Mouse (Mus musculus): ENCODE results near the gene Dync2li1. TPM values are rescaled to one million over a fixed set of nuclear protein-coding genes. Genes with fewer than 3 reads are reported as not detected.

The Dync2li1 gene
- polyA plus RNA-seq, 1 experiment from 2014 or later: 24.7 TPM

GRCm38 (mm10) chr17:84636328-84636727, 10.0 kb downstream of the Dync2li1 start:
- H3K4me2 ChIP-seq (replicated peaks): no peak overlapping the region
- H3K36me3 ChIP-seq: no peaks in the 10 kb centered on the region
- H3K9ac ChIP-seq: no peak overlapping the region
- no peak overlapping the region for H3K4me3 ChIP-seq (replicated peaks)
- no peak for ATAC-seq
- no peak overlapping the region for H3K27ac ChIP-seq
- 0 out of 2 replicates have a peak, but pooled peaks cover 4% of the 10 kb centered on the region for H3K4me1 ChIP-seq (replicated peaks)
- H3K27me3 ChIP-seq (replicated peaks): no peaks in the 10 kb centered on the region
- H3K9me3 ChIP-seq: no peaks in the 10 kb centered on the region
- 60% methylated on average over 8 of the region's 8 CpGs for WGBS

DNA sequence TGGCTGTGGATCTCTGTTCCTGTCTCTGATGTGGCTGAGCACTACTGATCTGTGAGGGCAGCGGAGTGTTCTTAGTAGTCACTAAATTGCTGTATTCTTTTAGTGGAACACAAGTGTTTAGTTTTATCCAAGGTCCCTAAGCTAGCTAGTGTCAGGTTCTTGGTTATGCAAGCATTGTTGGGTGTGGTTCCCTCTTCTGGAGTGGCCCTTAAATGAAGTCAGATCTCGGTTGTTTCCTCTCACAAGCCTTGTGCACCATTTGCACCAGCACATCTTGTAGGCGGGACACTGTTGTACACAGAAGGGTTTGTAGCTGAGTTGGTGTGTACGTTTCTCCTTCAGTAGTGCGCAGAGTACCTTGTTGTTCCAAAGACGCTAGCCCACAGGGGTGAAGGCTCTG, 11.7 kb downstream of the Dync2li1 start:
- Histone ChIP-seq H3K4me2 (replicated peaks) (no peak overlapping the region), H3K27ac (no peak overlapping the region), H3K36me3 (no peaks in the 10 kb centered on the region), H3K9ac (no peak overlapping the region), H3K9me3 (no peaks in the 10 kb centered on the region), H3K4me1 (replicated peaks) (0 out of 2 replicates have a peak, but pooled peaks cover 6% of the 10 kb centered on the region), H3K27me3 (replicated peaks) (no peaks in the 10 kb centered on the region), H3K4me3 (replicated peaks) (no peak overlapping the region)
- ATAC-seq: no peak
- WGBS: 90% methylated on average over 6 of the region's 6 CpGs

DNA sequence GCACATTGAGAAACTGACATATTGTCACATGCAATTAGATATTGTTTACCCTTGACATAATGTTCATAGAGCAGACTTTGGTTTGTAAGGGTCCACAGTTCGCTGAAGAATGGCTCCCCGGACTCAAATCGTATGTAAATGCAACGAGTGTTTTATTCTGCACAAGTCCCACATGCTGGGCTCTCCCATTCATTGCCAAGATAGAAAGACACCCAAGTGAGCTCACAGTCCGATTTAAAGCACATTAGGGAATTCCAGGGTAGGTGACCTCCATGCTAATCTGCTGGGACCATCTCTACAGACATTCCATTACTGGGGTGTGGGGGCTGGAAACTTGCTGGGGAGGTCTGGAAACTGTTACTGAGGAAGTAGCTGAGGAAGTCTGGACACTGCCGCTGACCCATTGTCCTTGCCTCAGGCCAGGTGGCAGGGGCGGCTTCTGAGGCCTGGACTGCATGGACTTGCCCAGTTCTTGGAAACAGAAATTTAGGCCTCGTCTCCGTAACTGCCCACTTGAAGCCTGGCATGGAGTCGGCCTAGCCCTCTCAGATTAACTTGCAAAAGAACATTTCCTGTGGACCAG, 13.6 kb downstream of the Dync2li1 start:
- no peak overlapping the region for H3K9ac ChIP-seq
- no peaks in the 10 kb centered on the region for H3K9me3 ChIP-seq
- no peaks in the 10 kb centered on the region for H3K27me3 ChIP-seq (replicated peaks)
- ATAC-seq: no peak
- 0 out of 2 replicates have a peak, but pooled peaks cover 6% of the 10 kb centered on the region for H3K4me1 ChIP-seq (replicated peaks)
- no peak overlapping the region for H3K4me2 ChIP-seq (replicated peaks)
- H3K36me3 ChIP-seq: no peaks in the 10 kb centered on the region
- no peak overlapping the region for H3K27ac ChIP-seq
- 76% methylated on average over 10 of the region's 10 CpGs for WGBS
- H3K4me3 ChIP-seq (replicated peaks): no peak overlapping the region

GRCm38 (mm10) chr17:84641893-84642292, 15.6 kb downstream of the Dync2li1 start:
- no peak overlapping the region for H3K4me2 ChIP-seq (replicated peaks)
- no peak overlapping the region for H3K27ac ChIP-seq
- 45% methylated on average over 3 of the region's 3 CpGs for WGBS

DNA sequence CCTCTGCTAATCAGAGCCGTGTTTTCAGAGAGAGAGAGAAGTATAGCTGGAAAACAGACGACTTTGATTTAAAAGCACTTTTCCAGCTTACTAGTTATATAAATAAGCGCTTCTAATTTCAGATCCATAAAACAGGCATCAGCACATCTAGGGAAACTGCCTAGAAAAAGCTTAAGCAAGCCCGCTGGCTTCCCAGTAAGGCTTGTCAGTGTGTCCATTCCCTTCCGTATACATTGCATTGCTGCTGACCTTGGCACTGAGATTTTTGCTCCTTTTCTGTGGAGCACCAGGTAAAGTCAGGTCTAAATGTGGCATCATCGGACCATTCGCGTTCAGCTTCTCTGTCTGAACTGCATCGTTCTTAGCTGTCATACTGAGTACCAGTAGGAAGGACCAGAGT, 16.0 kb downstream of the Dync2li1 start:
- Histone ChIP-seq H3K36me3 (no peaks in the 10 kb centered on the region), H3K27ac (no peak overlapping the region), H3K9ac (no peak overlapping the region), H3K9me3 (no peaks in the 10 kb centered on the region), H3K4me2 (replicated peaks) (no peak overlapping the region), H3K4me3 (replicated peaks) (no peak overlapping the region), H3K27me3 (replicated peaks) (no peaks in the 10 kb centered on the region), H3K4me1 (replicated peaks) (peaks cover 12% of the 10 kb centered on the region; the same call in 1 of the 2 replicates)
- ATAC-seq: no peak
- 71% methylated on average over 9 of the region's 9 CpGs for WGBS

More at GRCm38 (mm10) chr17:84641893-84642292, 15.6 kb downstream of the Dync2li1 start:
- ATAC-seq: no peak
- Histone ChIP-seq H3K4me1 (replicated peaks) (peaks cover 12% of the 10 kb centered on the region; the same call in 1 of the 2 replicates), H3K36me3 (no peaks in the 10 kb centered on the region), H3K9ac (no peak overlapping the region), H3K9me3 (no peaks in the 10 kb centered on the region), H3K27me3 (replicated peaks) (no peaks in the 10 kb centered on the region), H3K4me3 (replicated peaks) (no peak overlapping the region)

DNA sequence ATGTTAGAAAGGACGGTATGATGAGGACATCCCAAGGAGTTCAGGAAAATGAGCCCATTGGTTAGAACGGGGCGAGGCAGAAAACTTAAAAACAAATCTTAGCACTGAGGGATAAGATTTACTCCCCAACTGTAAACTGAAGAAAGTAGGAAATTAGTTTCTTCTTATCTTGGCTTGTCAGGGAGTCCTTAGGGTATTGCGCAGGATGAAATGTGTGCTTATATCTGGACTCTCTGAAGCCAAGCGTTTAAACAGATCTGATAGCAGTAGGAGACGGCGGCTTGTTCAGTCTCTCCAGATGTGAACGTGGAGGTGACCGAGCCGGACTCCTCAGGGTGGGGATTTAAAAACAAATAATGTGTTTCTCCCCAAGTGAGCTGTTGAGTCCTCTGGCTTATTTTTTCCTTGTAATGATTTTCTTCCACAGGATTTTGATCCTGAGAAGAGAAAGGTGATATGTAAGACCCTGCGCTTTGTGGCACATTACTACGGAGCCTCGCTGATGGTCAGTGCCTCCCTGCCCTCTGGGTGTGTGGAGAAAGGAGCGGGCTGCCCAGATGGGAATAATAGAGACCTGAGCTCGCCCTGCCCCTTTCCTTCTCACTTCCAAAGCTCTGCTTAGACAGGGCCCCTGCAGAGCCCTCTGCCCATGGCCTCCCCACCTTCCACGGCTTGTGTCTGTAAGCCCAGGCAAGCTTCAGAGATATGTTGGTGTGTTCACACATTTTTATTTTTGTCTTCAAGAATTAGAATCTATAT, 18.2 kb downstream of the Dync2li1 start:
- Histone ChIP-seq H3K4me1 (replicated peaks) (peaks cover 8% of the 10 kb centered on the region; the same call in 1 of the 2 replicates), H3K9ac (no peak overlapping the region), H3K27ac (no peak overlapping the region), H3K36me3 (no peaks in the 10 kb centered on the region), H3K9me3 (no peaks in the 10 kb centered on the region), H3K27me3 (replicated peaks) (no peaks in the 10 kb centered on the region), H3K4me3 (replicated peaks) (no peak overlapping the region), H3K4me2 (replicated peaks) (no peak overlapping the region)
- 57% methylated on average over 16 of the region's 16 CpGs for WGBS
- ATAC-seq: peak; percentile 26; the same call in 1 of the 2 replicates

- ATAC-seq: no peak
- WGBS: 41% methylated on average over 9 of the region's 9 CpGs
- H3K27ac ChIP-seq: no peak overlapping the region
Observed at GRCm38 (mm10) chr17:84645119-84645518, 18.8 kb downstream of the Dync2li1 start.

GRCm38 (mm10) chr17:84645894-84646293, 19.6 kb downstream of the Dync2li1 start:
- H3K36me3 ChIP-seq: no peaks in the 10 kb centered on the region
- no peak overlapping the region for H3K9ac ChIP-seq
- no peaks in the 10 kb centered on the region for H3K9me3 ChIP-seq
- no peak overlapping the region for H3K27ac ChIP-seq
- no peaks in the 10 kb centered on the region for H3K27me3 ChIP-seq (replicated peaks)
- no peak for ATAC-seq
- peaks cover 8% of the 10 kb centered on the region; the same call in 1 of the 2 replicates for H3K4me1 ChIP-seq (replicated peaks)
- H3K4me2 ChIP-seq (replicated peaks): no peak overlapping the region
- WGBS: 14% methylated on average over 4 of the region's 7 CpGs
- H3K4me3 ChIP-seq (replicated peaks): no peak overlapping the region

More at GRCm38 (mm10) chr17:84645119-84645518, 18.8 kb downstream of the Dync2li1 start:
- Histone ChIP-seq H3K36me3 (no peaks in the 10 kb centered on the region), H3K9ac (no peak overlapping the region), H3K4me3 (replicated peaks) (no peak overlapping the region), H3K9me3 (no peaks in the 10 kb centered on the region), H3K4me1 (replicated peaks) (peaks cover 8% of the 10 kb centered on the region; the same call in 1 of the 2 replicates), H3K4me2 (replicated peaks) (no peak overlapping the region), H3K27me3 (replicated peaks) (no peaks in the 10 kb centered on the region)

DNA sequence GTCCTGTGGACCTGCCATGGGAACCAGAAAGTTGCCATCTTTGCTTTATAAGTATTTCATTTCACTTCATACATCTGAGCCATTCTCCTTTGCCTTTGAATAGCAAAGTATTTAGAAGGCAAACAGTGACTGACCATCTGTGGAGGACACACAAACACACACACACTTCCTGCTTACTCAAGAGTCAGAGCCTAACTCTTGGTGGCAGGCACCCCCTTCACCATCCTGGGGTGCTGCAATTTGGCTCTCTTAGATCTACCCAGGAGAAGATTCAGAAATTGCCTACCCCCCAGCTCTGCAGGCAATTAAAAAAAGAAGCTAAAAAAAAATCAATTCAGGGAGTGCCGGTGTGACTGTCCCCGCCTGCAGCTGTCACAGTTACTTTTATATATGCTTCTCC, 20.2 kb downstream of the Dync2li1 start:
- Histone ChIP-seq H3K9me3 (no peaks in the 10 kb centered on the region), H3K4me2 (replicated peaks) (no peak overlapping the region), H3K4me3 (replicated peaks) (no peak overlapping the region), H3K36me3 (no peaks in the 10 kb centered on the region), H3K27ac (no peak overlapping the region), H3K4me1 (replicated peaks) (peaks cover 8% of the 10 kb centered on the region; the same call in 1 of the 2 replicates), H3K27me3 (replicated peaks) (no peaks in the 10 kb centered on the region), H3K9ac (no peak overlapping the region)
- no peak for ATAC-seq
- WGBS: 59% methylated on average over 2 of the region's 2 CpGs

GRCm38 (mm10) chr17:84647630-84648029, 21.3 kb downstream of the Dync2li1 start:
- Histone ChIP-seq H3K4me2 (replicated peaks) (no peak overlapping the region), H3K9ac (no peak overlapping the region), H3K27me3 (replicated peaks) (no peaks in the 10 kb centered on the region), H3K9me3 (no peaks in the 10 kb centered on the region), H3K4me3 (replicated peaks) (no peak overlapping the region), H3K4me1 (replicated peaks) (peaks cover 5% of the 10 kb centered on the region; the same call in 1 of the 2 replicates), H3K36me3 (no peaks in the 10 kb centered on the region), H3K27ac (no peak overlapping the region)
- 80% methylated on average over 4 of the region's 4 CpGs for WGBS
- ATAC-seq: no peak

DNA sequence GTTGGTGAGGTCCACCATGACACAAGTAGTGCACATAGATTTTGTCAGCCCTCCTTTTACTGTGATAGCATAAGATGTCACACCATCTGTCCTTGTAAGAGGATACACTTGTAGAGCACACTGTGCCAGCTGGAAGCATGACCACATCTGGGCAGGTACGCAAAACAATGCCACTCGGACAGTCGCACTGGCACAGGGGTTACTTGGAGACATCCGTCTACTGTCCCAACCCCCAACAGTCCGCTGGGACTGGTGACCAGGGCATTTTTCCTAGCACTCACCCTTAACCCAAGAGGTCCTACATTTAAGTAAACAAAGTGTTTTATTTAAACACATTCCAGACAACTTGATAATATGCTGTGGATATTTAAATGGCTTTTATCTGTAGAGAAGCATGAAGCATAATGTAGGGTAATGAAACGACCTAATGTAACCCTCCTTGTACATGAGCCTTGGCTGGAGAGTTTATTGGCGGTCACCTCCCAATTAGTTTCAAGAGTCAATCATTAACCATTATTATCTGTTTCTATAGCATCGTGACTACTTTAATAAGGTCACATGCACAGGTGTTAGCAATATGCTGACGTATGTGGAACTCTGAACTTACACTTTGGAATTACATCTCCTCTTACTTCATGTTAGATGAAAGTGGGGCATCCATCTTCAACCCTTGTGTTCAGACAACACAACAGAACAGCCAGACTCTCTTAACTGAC, 24.2 kb downstream of the Dync2li1 start:
- no peak overlapping the region for H3K9ac ChIP-seq
- no peaks in the 10 kb centered on the region for H3K36me3 ChIP-seq
- no peaks in the 10 kb centered on the region for H3K9me3 ChIP-seq
- 70% methylated on average over 9 of the region's 9 CpGs for WGBS
- H3K4me3 ChIP-seq (replicated peaks): no peak overlapping the region
- peak; percentile 89 for ATAC-seq
- no peak overlapping the region for H3K4me2 ChIP-seq (replicated peaks)
- peaks cover 5% of the 10 kb centered on the region; the same call in 1 of the 2 replicates for H3K4me1 ChIP-seq (replicated peaks)
- no peaks in the 10 kb centered on the region for H3K27me3 ChIP-seq (replicated peaks)
- no peak overlapping the region for H3K27ac ChIP-seq

DNA sequence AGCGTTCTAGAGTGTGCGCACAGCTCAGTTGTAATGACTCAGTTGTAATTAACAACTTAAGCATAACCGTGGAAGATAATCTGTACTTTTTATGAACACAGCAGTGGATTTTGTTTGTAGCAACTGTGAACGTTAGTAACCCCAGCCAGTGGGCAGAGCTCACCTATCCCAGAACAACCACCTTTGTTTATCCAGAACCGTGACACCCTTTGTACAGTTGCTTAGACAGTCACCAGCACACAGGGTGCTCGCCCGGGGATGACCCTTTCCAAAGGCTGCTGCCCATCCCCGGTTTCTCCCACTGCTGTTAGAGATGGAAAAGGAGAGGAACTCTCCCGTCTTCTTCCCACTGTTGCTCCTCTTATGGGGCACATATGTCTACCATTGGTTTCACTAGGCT, 27.2 kb downstream of the Dync2li1 start:
- Histone ChIP-seq H3K4me1 (replicated peaks) (peaks cover 5% of the 10 kb centered on the region; the same call in 1 of the 2 replicates), H3K36me3 (no peaks in the 10 kb centered on the region), H3K9me3 (no peaks in the 10 kb centered on the region), H3K27ac (no peak overlapping the region), H3K4me2 (replicated peaks) (no peak overlapping the region), H3K9ac (no peak overlapping the region), H3K4me3 (replicated peaks) (no peak overlapping the region), H3K27me3 (replicated peaks) (no peaks in the 10 kb centered on the region)
- no peak for ATAC-seq
- 84% methylated on average over 9 of the region's 9 CpGs for WGBS
